Mouse (Mus musculus) liver, embryonic 16.5 days (tissue): ENCODE results near the gene C130032M10Rik. TPM values are rescaled to one million over a fixed set of nuclear protein-coding genes. Genes with fewer than 3 reads are reported as not detected.

Experiments
- ATAC-seq: fragments of 200-750 bp; cut with Nextera tagmentation; 2 replicates; pipeline ENCODE4 v1.8.0; 2017; ENCODE audit warnings: low read depth, mild to moderate bottlenecking, moderate number of reproducible peaks, moderate library complexity
- H3K27ac ChIP-seq: fragments of 300-500 bp; sonication (generic); 2 replicates; pipeline ENCODE4 v1.5.1; 2014; ENCODE audit warnings: mild to moderate bottlenecking, low read length
- H3K27me3 ChIP-seq: fragments of 300-500 bp; sonication (generic); 2 replicates; pipeline ENCODE4 v1.6.1; 2014; ENCODE audit warnings: low read depth, low read length, mixed read lengths; ENCODE audit not compliant: control insufficient read depth, insufficient read depth
- H3K36me3 ChIP-seq: fragments of 300-500 bp; sonication (generic); 2 replicates; pipeline ENCODE4 v1.6.1; 2014; ENCODE audit warnings: mild to moderate bottlenecking; ENCODE audit not compliant: control insufficient read depth, insufficient read depth
- H3K4me1 ChIP-seq: fragments of 300-500 bp; sonication (generic); 2 replicates; pipeline ENCODE4 v1.6.1; 2014; ENCODE audit warnings: low read depth, low read length, mixed read lengths; ENCODE audit not compliant: control insufficient read depth
- H3K4me2 ChIP-seq: fragments of 300-500 bp; sonication (generic); 2 replicates; pipeline ENCODE4 v1.6.1; 2014; ENCODE audit warnings: low read depth, low read length, mixed read lengths
- H3K4me3 ChIP-seq: fragments of 300-500 bp; sonication (generic); 2 replicates; pipeline ENCODE4 v1.5.1; 2014; ENCODE audit warnings: low read depth, mild to moderate bottlenecking, low read length
- H3K9ac ChIP-seq: fragments of 300-500 bp; sonication (generic); 2 replicates; pipeline ENCODE4 v1.6.1; 2014; ENCODE audit warnings: low read depth, low read length
- H3K9me3 ChIP-seq: fragments of 300-500 bp; sonication (generic); replicated peaks from 2 replicates; pipeline ENCODE4 v1.6.1; 2016; ENCODE audit warnings: low read length; ENCODE audit not compliant: control insufficient read depth
- WGBS: fragments of 180-500 bp; shearing (Covaris S2); extraction: QIAGEN DNeasy Blood & Tissue Kit; methylation state at CpG from one replicate; pipeline ENCODE4 v1.1.7; 2014; ENCODE audit not compliant: insufficient replicate concordance; 5-methylcytosine and 5-hydroxymethylcytosine counted together
- polyA plus RNA-seq: library from polyadenylated mRNA; unstranded; fragments of >200 nt; fragmentation: Nextera tagmentation; extraction: Ambion mirVana; gene quantifications from 2 replicates; pipeline ENCODE4 v1.2.1, GENCODE M21; 2015

The C130032M10Rik gene
- not detected in 2 replicates for polyA plus RNA-seq

GRCm38 (mm10) chr9:114515364-114515763 lies at the start of gene C130032M10Rik:
Gene C130032M10Rik, plus strand, starts transcription at chr9:114515697.
- Histone ChIP-seq H3K27ac (no peak within 1 kb of the TSS), H3K9ac (no peak within 1 kb of the TSS), H3K27me3 (no peaks in the 10 kb centered on the region), H3K9me3 (peaks cover 10% of the 10 kb centered on the region; the same call in 1 of the 2 replicates), H3K36me3 (peaks cover 14% of the 10 kb centered on the region), H3K4me1 (no peaks in the 10 kb centered on the region; the same call in 1 of the 2 replicates), H3K4me2 (no peak within 1 kb of the TSS), H3K4me3 (no peak within 1 kb of the TSS)
- ATAC-seq, result no peak
- 66% methylated on average over 11 of the region's 11 CpGs for WGBS

- Histone ChIP-seq H3K27ac (no peak overlapping the region), H3K4me1 (peaks cover 13% of the 10 kb centered on the region), H3K9me3 (no peaks in the 10 kb centered on the region), H3K27me3 (no peaks in the 10 kb centered on the region), H3K4me3 (no peak overlapping the region), H3K36me3 (no peaks in the 10 kb centered on the region), H3K9ac (no peak overlapping the region), H3K4me2 (0 out of 2 replicates have a peak overlapping the region, but pooled peaks have one; percentile 24)
- 32% methylated on average over 7 of the region's 7 CpGs for WGBS
- peak; percentile 81 for ATAC-seq
These were observed 48.6 kb upstream of the C130032M10Rik start for GRCm38 (mm10) chr9:114466871-114467270.

GRCm38 (mm10) chr9:114468217-114468616 lies 47.3 kb upstream of the C130032M10Rik start:
- 66% methylated on average over 5 of the region's 5 CpGs for WGBS
- Histone ChIP-seq H3K36me3 (no peaks in the 10 kb centered on the region), H3K4me2 (no peak overlapping the region), H3K9ac (no peak overlapping the region), H3K27me3 (no peaks in the 10 kb centered on the region), H3K9me3 (no peaks in the 10 kb centered on the region), H3K4me3 (no peak overlapping the region), H3K27ac (no peak overlapping the region), H3K4me1 (peaks cover 13% of the 10 kb centered on the region)
- ATAC-seq, result peak; percentile 73

- Histone ChIP-seq H3K27ac (no peak overlapping the region), H3K9ac (no peak overlapping the region), H3K36me3 (no peaks in the 10 kb centered on the region), H3K4me2 (no peak overlapping the region), H3K4me1 (peaks cover 13% of the 10 kb centered on the region), H3K9me3 (no peaks in the 10 kb centered on the region), H3K4me3 (no peak overlapping the region), H3K27me3 (no peaks in the 10 kb centered on the region)
- no peak for ATAC-seq
- 84% methylated on average over 4 of the region's 4 CpGs for WGBS
These were observed 46.8 kb upstream of the C130032M10Rik start for GRCm38 (mm10) chr9:114468701-114469100.

GRCm38 (mm10) chr9:114471892-114472291 lies 43.6 kb upstream of the C130032M10Rik start:
- H3K4me1 ChIP-seq, result peaks cover 6% of the 10 kb centered on the region
- H3K27me3 ChIP-seq, result no peaks in the 10 kb centered on the region
- no peaks in the 10 kb centered on the region for H3K36me3 ChIP-seq
- no peak overlapping the region for H3K9ac ChIP-seq
- no peak overlapping the region for H3K4me3 ChIP-seq
- H3K4me2 ChIP-seq, result no peak overlapping the region
- no peak for ATAC-seq
- WGBS, result 61% methylated on average over 7 of the region's 7 CpGs
- no peak overlapping the region for H3K27ac ChIP-seq
- no peaks in the 10 kb centered on the region for H3K9me3 ChIP-seq

GRCm38 (mm10) chr9:114477019-114477418 lies 38.5 kb upstream of the C130032M10Rik start:
- no peak overlapping the region for H3K4me3 ChIP-seq
- WGBS, result 72% methylated on average over 9 of the region's 9 CpGs
- H3K4me2 ChIP-seq, result no peak overlapping the region
- H3K27ac ChIP-seq, result no peak overlapping the region
- H3K27me3 ChIP-seq, result no peaks in the 10 kb centered on the region
- H3K4me1 ChIP-seq, result no peaks in the 10 kb centered on the region
- no peaks in the 10 kb centered on the region for H3K36me3 ChIP-seq
- ATAC-seq, result no peak
- no peaks in the 10 kb centered on the region for H3K9me3 ChIP-seq
- H3K9ac ChIP-seq, result no peak overlapping the region

GRCm38 (mm10) chr9:114480940-114481339 lies 34.6 kb upstream of the C130032M10Rik start:
- Histone ChIP-seq H3K4me1 (no peaks in the 10 kb centered on the region), H3K9ac (no peak overlapping the region), H3K27ac (no peak overlapping the region), H3K4me2 (no peak overlapping the region), H3K4me3 (no peak overlapping the region), H3K36me3 (no peaks in the 10 kb centered on the region), H3K9me3 (no peaks in the 10 kb centered on the region), H3K27me3 (no peaks in the 10 kb centered on the region)
- WGBS, result 43% methylated on average over 3 of the region's 3 CpGs
- no peak for ATAC-seq

GRCm38 (mm10) chr9:114484771-114485170 lies 30.7 kb upstream of the C130032M10Rik start:
- no peak overlapping the region for H3K27ac ChIP-seq
- WGBS, result 58% methylated on average over 5 of the region's 5 CpGs
- no peak overlapping the region for H3K4me2 ChIP-seq
- no peaks in the 10 kb centered on the region for H3K9me3 ChIP-seq
- no peaks in the 10 kb centered on the region for H3K27me3 ChIP-seq
- no peaks in the 10 kb centered on the region for H3K36me3 ChIP-seq
- H3K4me3 ChIP-seq, result no peak overlapping the region
- no peak for ATAC-seq
- no peak overlapping the region for H3K9ac ChIP-seq
- H3K4me1 ChIP-seq, result no peaks in the 10 kb centered on the region

- no peak for ATAC-seq
- WGBS, result 67% methylated on average over 4 of the region's 4 CpGs
- H3K9ac ChIP-seq, result no peak overlapping the region
- H3K27me3 ChIP-seq, result no peaks in the 10 kb centered on the region
- H3K4me2 ChIP-seq, result no peak overlapping the region
- H3K4me3 ChIP-seq, result no peak overlapping the region
- H3K36me3 ChIP-seq, result no peaks in the 10 kb centered on the region
- no peaks in the 10 kb centered on the region for H3K4me1 ChIP-seq
- H3K9me3 ChIP-seq, result no peaks in the 10 kb centered on the region
- no peak overlapping the region for H3K27ac ChIP-seq
These were observed 28.7 kb upstream of the C130032M10Rik start for GRCm38 (mm10) chr9:114486808-114487207.
